ENCODE assay signal across 9 mouse cellular contexts in the genomic region with DNA sequence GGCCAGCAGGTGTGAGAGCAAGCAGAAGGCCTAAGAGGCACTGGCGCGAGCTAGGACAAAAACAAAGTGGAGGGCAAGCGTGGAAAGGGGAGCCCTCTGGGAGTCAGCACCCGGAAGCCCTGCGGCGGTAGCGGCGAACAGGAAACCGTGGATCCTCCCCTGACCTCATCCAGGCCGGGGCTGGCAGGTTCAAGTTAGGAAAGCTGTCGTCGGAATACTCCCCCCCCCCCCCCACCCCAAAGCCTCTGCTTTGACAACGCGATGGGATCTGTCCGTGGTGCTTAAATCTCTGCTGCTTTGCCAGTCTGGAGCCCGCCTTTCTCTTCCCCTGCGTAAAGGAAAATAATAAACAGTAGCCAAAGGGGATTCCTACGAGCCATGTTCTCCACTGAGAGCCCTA. TPM values are rescaled to one million over a fixed set of nuclear protein-coding genes. Genes with fewer than 3 reads are reported as not detected.
DNase-seq lines count a peak whose midpoint lies in the region; ATAC-seq and TF ChIP-seq lines count a peak whose summit lies in the region.
"Had no signal": no experiment of that assay in that cellular context is flagged by ENCODE, and none has a peak within 500 bp of the region (broad histone marks: within the 10 kb centered on the region; RNA-seq: fewer than 3 reads in every experiment).

No protein-coding gene starts in this region.

- H3K4me1 ChIP-seq in ES-E14 (ENCODE audit: control insufficient read depth in 2 of 2, insufficient read depth in 2 of 2, low read length in 2 of 2, poor library complexity in 1 of 2) = peaks cover 0 to 11% of the 10 kb centered on the region in 2 experiments; a peak in 1 of 4 replicates
- H3K4me1 ChIP-seq in forebrain, embryonic 14.5 days (ENCODE audit: control insufficient read depth, insufficient read depth, low read length) = no peaks in the 10 kb centered on the region
- peaks cover 16% of the 10 kb centered on the region for H3K4me1 ChIP-seq in kidney, embryonic 16.5 days (ENCODE audit: insufficient read depth, low read length)

- H3K27me3 ChIP-seq in forebrain, embryonic 14.5 days (replicated peaks; ENCODE audit: control insufficient read depth, insufficient read depth, low read length) = peaks cover 83% of the 10 kb centered on the region
- peaks cover 90% of the 10 kb centered on the region for H3K27me3 ChIP-seq in kidney, embryonic 16.5 days (ENCODE audit: insufficient read depth, low read length)
- H3K27me3 ChIP-seq in myocyte (ENCODE audit: control insufficient read depth, insufficient read depth, insufficient read length) = peaks cover 42% of the 10 kb centered on the region

- H3K4me3 ChIP-seq in ES-E14 (ENCODE audit: insufficient read depth in 1 of 2, low read depth in 1 of 2, low read length in 2 of 2, poor library complexity in 1 of 2, severe bottlenecking in 1 of 2) (peak overlapping the region; percentile 45 to 56), myocyte (no peak overlapping the region)
- H3K4me3 ChIP-seq in forebrain, embryonic 14.5 days (ENCODE audit: low read depth, low read length) = no peak overlapping the region
- peak overlapping the region; percentile 28 for H3K4me3 ChIP-seq in kidney, embryonic 16.5 days (ENCODE audit: low read length)
- H3K4me3 ChIP-seq: erythroblast, embryonic 14.5 days had no signal

- no peak overlapping the region; the same call in 1 of the 2 replicates for H3K9ac ChIP-seq in ES-E14 (ENCODE audit: insufficient read depth, low read depth, low read length, poor library complexity, severe bottlenecking)
- no peak overlapping the region for H3K9ac ChIP-seq in forebrain, embryonic 14.5 days (ENCODE audit: low read length)
- no peak overlapping the region for H3K9ac ChIP-seq in kidney, embryonic 16.5 days (replicated peaks; ENCODE audit: low read length)

- no peak for TF ChIP-seq POLR2A in myocyte (IDR thresholded peaks at IDR 0.05; ENCODE audit: insufficient read length, low read depth)

- peak overlapping the region; percentile 8; the same call in 1 of the 2 replicates for H3K4me2 ChIP-seq in forebrain, embryonic 14.5 days (ENCODE audit: low read length)
- peak overlapping the region; percentile 44 for H3K4me2 ChIP-seq in kidney, embryonic 16.5 days (replicated peaks; ENCODE audit: low read depth, low read length)
- H3K4me2 ChIP-seq in myocyte (ENCODE audit: low read depth) = no peak overlapping the region

- no peaks in the 10 kb centered on the region for H3K79me2 ChIP-seq in myocyte (ENCODE audit: control insufficient read depth, insufficient read depth)

- in situ Hi-C loops in ES-E14 (cut with MboI; ENCODE audit: low sequenced_read_pairs in 2 of 2, unreplicated experiment in 2 of 2) = no loop called here

- no peaks in the 10 kb centered on the region for H3K36me3 ChIP-seq in ES-E14 (ENCODE audit: control insufficient read depth, insufficient read depth, low read length, poor library complexity, severe bottlenecking)
- H3K36me3 ChIP-seq in forebrain, embryonic 14.5 days (ENCODE audit: control insufficient read depth, insufficient read depth, low read length) = no peaks in the 10 kb centered on the region
- H3K36me3 ChIP-seq in kidney, embryonic 16.5 days (ENCODE audit: insufficient read depth, low read length) = no peaks in the 10 kb centered on the region
- H3K36me3 ChIP-seq in myocyte (ENCODE audit: control insufficient read depth, insufficient read depth) = no peaks in the 10 kb centered on the region

- H3K27ac ChIP-seq in ES-E14 (ENCODE audit: insufficient read depth, low read depth, low read length, poor library complexity, severe bottlenecking) = no peak overlapping the region
- no peak overlapping the region for H3K27ac ChIP-seq in forebrain, embryonic 14.5 days (ENCODE audit: low read depth, low read length)
- no peak overlapping the region for H3K27ac ChIP-seq in kidney, embryonic 16.5 days (ENCODE audit: low read length)

- DNase-seq in ES-E14 (ENCODE audit: low read depth, low spot score) (peak; percentile 74), R1 (ENCODE audit: low read depth, low spot score) (peak; percentile 86)
- peak; percentile 47 for DNase-seq in forebrain, embryonic 14.5 days (ENCODE audit: low spot score)
- DNase-seq in right cerebral cortex, postnatal 10 days (ENCODE audit: low spot score in 2 of 2) = no peak

- no peak overlapping the region for H3ac ChIP-seq in myocyte (ENCODE audit: control insufficient read depth, insufficient read length)

- no peaks in the 10 kb centered on the region for H3K9me3 ChIP-seq in ES-E14 (ENCODE audit: control insufficient read depth, insufficient read depth, low read depth, low read length)
- H3K9me3 ChIP-seq in forebrain, embryonic 14.5 days (replicated peaks; ENCODE audit: control insufficient read depth, low read length) = no peaks in the 10 kb centered on the region
- no peaks in the 10 kb centered on the region for H3K9me3 ChIP-seq in kidney, embryonic 16.5 days (ENCODE audit: low read length)

- no peak for ATAC-seq in forebrain, embryonic 14.5 days
- ATAC-seq in kidney, embryonic 16.5 days (ENCODE audit: low FRiP score, low TSS enrichment) = peak; percentile 69
- no peak for ATAC-seq in cerebellum, adult (ENCODE audit: insufficient number of reproducible peaks, low FRiP score, low TSS enrichment)

- 1% methylated on average over 18 of the region's 18 CpGs for WGBS in forebrain, embryonic 14.5 days
- WGBS in kidney, embryonic 16.5 days = under 1% methylated on average over 18 of the region's 18 CpGs

TF ChIP-seq in ES-E14, 5 proteins besides CTCF, POLR2A, EP300 and RAD21:
- TF ChIP-seq ZC3H11A (IDR thresholded peaks at IDR 0.05; ENCODE audit: borderline replicate concordance, low read depth, low read length) (no peak), ZNF384 (IDR thresholded peaks at IDR 0.05; ENCODE audit: low read depth, low read length) (no peak), MAFK (IDR thresholded peaks at IDR 0.05; ENCODE audit: insufficient read depth, low read depth, low read length) (no peak), HCFC1 (IDR thresholded peaks at IDR 0.05; ENCODE audit: borderline replicate concordance, insufficient read depth, low read length) (no peak), CHD2 (IDR thresholded peaks at IDR 0.05; ENCODE audit: low read depth, low read length) (no peak)

TF ChIP-seq in myocyte, 11 proteins besides CTCF, POLR2A, EP300 and RAD21:
- no peak for TF ChIP-seq E2F4 (IDR thresholded peaks at IDR 0.05; ENCODE audit: insufficient read depth)
- no peak for TF ChIP-seq POLR2AphosphoS2 (IDR thresholded peaks at IDR 0.05; ENCODE audit: insufficient read length, low read depth)
- peak; percentile 59 for TF ChIP-seq REST (IDR thresholded peaks at IDR 0.05; ENCODE audit: insufficient read depth, insufficient read length)

RNA-seq across cellular contexts. Expression of a gene that starts 1.7 kb away (rescaled TPM):
- total RNA-seq in ES-E14 (2012; rRNA removed) = 0.85 and 1.2 TPM in 2 replicates
- polyA plus RNA-seq in forebrain, embryonic 14.5 days (2014; fragmentation: Nextera tagmentation; extraction: Ambion mirVana) = not detected in 2 replicates
- polyA plus RNA-seq in kidney, embryonic 16.5 days (2015; fragmentation: Nextera tagmentation; extraction: Ambion mirVana) = not detected in 2 replicates
- not detected for polyA plus RNA-seq in myocyte (2012; fragmentation: generic; extraction: Trizol)
- total RNA-seq: neutrophil, adult 5-6 weeks had no signal
- polyA plus RNA-seq: erythroblast, embryonic 14.5 days had no signal

Comparison
In these comparisons a context has a peak if more than half of its experiments do, and no peak if none do; other contexts are left out.
1. DNase-seq: peak in ES-E14 (single experiment), R1 (single experiment) and forebrain, embryonic 14.5 days (single experiment); none in right cerebral cortex, postnatal 10 days (0 of 2).
2. H3K4me3 ChIP-seq: peak in ES-E14 (2 of 2) and kidney, embryonic 16.5 days (single experiment); none in forebrain, embryonic 14.5 days (single experiment) and myocyte (single experiment).